Mouse (Mus musculus) neural tube, embryonic 12.5 days (tissue): Measurements from ENCODE around the gene AL607142.1. TPM values are rescaled to one million over a fixed set of nuclear protein-coding genes. Genes with fewer than 3 reads are reported as not detected.

Experiments used
- ATAC-seq: fragments of 200-750 bp; cut with Nextera tagmentation; 2 replicates; pipeline ENCODE4 v1.8.0; 2017; ENCODE audit warnings: low read depth, mild to moderate bottlenecking, moderate TSS enrichment, moderate library complexity; ENCODE audit not compliant: low FRiP score
- H3K27ac ChIP-seq: fragments of 300-500 bp; sonication (generic); 2 replicates; pipeline ENCODE4 v1.5.1; 2016
- H3K27me3 ChIP-seq: fragments of 300-500 bp; sonication (generic); replicated peaks from 2 replicates; pipeline ENCODE4 v1.6.1; 2016; ENCODE audit warnings: mild to moderate bottlenecking
- H3K36me3 ChIP-seq: fragments of 300-500 bp; sonication (generic); 2 replicates; pipeline ENCODE4 v1.6.1; 2016; ENCODE audit warnings: mild to moderate bottlenecking
- H3K4me1 ChIP-seq: fragments of 300-500 bp; sonication (generic); 2 replicates; pipeline ENCODE4 v1.6.1; 2016
- H3K4me2 ChIP-seq: fragments of 300-500 bp; sonication (generic); replicated peaks from 2 replicates; pipeline ENCODE4 v1.6.1; 2016; ENCODE audit warnings: mild to moderate bottlenecking
- H3K4me3 ChIP-seq: fragments of 300-500 bp; sonication (generic); 2 replicates; pipeline ENCODE4 v1.5.1; 2016
- H3K9ac ChIP-seq: fragments of 300-500 bp; sonication (generic); 2 replicates; pipeline ENCODE4 v1.6.1; 2016; ENCODE audit warnings: mild to moderate bottlenecking
- H3K9me3 ChIP-seq: fragments of 300-500 bp; sonication (generic); 2 replicates; pipeline ENCODE4 v1.6.1; 2016; ENCODE audit warnings: mild to moderate bottlenecking
- WGBS: fragments of 180-500 bp; shearing (Covaris S2); methylation state at CpG from one replicate; pipeline ENCODE4 v1.1.7; 2016; 5-methylcytosine and 5-hydroxymethylcytosine counted together
- polyA plus RNA-seq: library from polyadenylated mRNA; unstranded; fragments of >200 nt; fragmentation: Nextera tagmentation; extraction: Ambion mirVana; gene quantifications from 2 replicates; pipeline ENCODE4 v1.2.1, GENCODE M21; 2016

The AL607142.1 gene
- not detected in 2 replicates for polyA plus RNA-seq

GRCm38 (mm10) chr4:120064696-120065095, at the start of gene AL607142.1:
Gene AL607142.1 (plus strand): TSS chr4:120064996.
- no peak within 1 kb of the TSS for H3K4me3 ChIP-seq
- ATAC-seq, result no peak
- H3K27me3 ChIP-seq, result no peaks in the 10 kb centered on the region
- H3K9me3 ChIP-seq, result no peaks in the 10 kb centered on the region
- H3K4me1 ChIP-seq, result peaks cover 5% of the 10 kb centered on the region
- H3K4me2 ChIP-seq, result no peak within 1 kb of the TSS
- H3K36me3 ChIP-seq, result no peaks in the 10 kb centered on the region
- no peak within 1 kb of the TSS for H3K9ac ChIP-seq
- H3K27ac ChIP-seq, result no peak within 1 kb of the TSS
- 91% methylated on average over 10 of the region's 10 CpGs for WGBS

- Histone ChIP-seq H3K27me3 (no peaks in the 10 kb centered on the region), H3K9me3 (no peaks in the 10 kb centered on the region), H3K4me1 (no peaks in the 10 kb centered on the region), H3K36me3 (no peaks in the 10 kb centered on the region), H3K4me2 (no peak overlapping the region), H3K9ac (no peak overlapping the region), H3K4me3 (no peak overlapping the region), H3K27ac (no peak overlapping the region)
- no peak for ATAC-seq
- WGBS, result 83% methylated on average over 5 of the region's 5 CpGs
These were observed 46.4 kb upstream of the AL607142.1 start for GRCm38 (mm10) chr4:120018426-120018825.

DNA sequence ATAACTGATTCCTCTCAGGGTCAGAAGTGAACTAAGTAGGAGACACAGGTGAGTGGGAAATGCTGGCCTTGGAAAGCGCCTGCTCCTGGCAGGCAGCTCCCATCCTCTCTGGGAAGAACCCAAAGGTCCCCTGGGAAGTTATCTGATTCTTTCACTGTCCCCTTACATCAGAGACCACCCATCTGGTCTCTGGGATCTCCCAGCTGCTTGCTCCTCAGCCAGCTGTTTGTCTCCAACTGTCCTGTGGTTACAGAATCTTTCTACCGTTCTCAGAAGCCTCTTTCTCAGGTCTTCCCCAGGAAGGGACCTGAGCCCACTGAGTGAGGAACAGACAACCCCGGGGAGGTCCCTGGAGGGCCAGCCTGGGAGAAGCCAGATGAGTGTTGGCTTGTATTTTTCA, 42.4 kb upstream of the AL607142.1 start:
- H3K4me3 ChIP-seq, result no peak overlapping the region
- H3K9ac ChIP-seq, result no peak overlapping the region
- no peak overlapping the region for H3K4me2 ChIP-seq
- H3K9me3 ChIP-seq, result no peaks in the 10 kb centered on the region
- WGBS, result 71% methylated on average over 3 of the region's 3 CpGs
- no peaks in the 10 kb centered on the region for H3K36me3 ChIP-seq
- ATAC-seq, result no peak
- H3K4me1 ChIP-seq, result no peaks in the 10 kb centered on the region; the same call in 1 of the 2 replicates
- H3K27me3 ChIP-seq, result no peaks in the 10 kb centered on the region
- H3K27ac ChIP-seq, result no peak overlapping the region

DNA sequence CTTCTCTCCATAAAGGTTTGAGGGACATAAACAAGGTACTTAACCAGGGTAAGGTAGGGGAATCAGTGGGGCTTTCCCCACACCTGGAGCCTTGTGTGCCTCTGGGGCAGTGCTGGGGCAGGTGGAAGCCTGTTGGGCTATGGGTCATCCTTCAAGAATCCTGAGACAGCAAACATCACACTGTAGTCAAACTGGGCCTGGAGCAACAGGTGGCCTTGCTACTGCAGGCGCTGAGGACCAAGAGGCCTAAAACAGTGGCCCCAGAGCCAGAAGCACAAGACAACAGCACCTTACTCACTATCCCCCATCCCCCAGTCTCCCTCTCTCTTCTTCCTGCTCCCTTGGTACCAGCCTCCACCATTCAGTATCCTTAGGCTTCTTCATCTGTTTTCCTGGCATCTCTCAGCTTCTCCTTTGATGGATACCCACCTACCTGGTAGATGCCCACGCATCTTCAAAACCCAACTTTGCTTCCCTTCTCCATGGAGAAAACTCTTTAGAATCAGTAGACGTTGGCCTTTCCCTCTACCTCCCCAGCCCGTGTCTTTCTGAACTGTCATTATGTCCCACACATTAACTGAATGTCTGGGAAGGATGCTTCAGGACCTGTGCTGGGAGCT, 41.5 kb upstream of the AL607142.1 start:
- WGBS, result 86% methylated on average over 4 of the region's 4 CpGs

DNA sequence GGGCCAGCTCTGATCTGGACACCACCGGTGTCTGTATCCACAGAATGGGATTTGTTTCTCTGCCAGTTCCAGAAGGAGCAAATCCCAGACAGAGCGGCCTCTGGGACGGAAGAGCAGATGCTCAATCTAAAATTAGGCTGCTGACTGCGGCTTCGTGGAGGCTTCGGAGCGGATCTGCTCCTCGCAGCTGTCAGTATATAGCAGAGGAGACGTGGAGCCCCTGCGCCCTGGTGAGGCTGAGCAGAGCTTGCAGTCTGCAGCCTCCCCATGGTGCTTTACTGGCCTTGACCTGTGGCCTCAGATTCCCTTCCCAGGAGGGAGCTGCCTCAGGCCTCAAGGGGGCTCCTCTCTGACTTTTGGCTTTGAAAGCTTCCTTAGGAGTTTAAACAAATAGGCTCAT, 40.7 kb upstream of the AL607142.1 start:
- Histone ChIP-seq H3K9me3 (no peaks in the 10 kb centered on the region), H3K36me3 (no peaks in the 10 kb centered on the region), H3K4me3 (no peak overlapping the region), H3K4me1 (no peaks in the 10 kb centered on the region; the same call in 1 of the 2 replicates), H3K9ac (no peak overlapping the region), H3K27me3 (0 out of 2 replicates have a peak, but pooled peaks cover 3% of the 10 kb centered on the region), H3K27ac (no peak overlapping the region), H3K4me2 (no peak overlapping the region)
- ATAC-seq, result no peak
- WGBS, result 47% methylated on average over 10 of the region's 10 CpGs

More for the DNA sequence above, 41.5 kb upstream of the AL607142.1 start:
- H3K27ac ChIP-seq, result no peak overlapping the region
- no peaks in the 10 kb centered on the region for H3K36me3 ChIP-seq
- H3K27me3 ChIP-seq, result 0 out of 2 replicates have a peak, but pooled peaks cover 3% of the 10 kb centered on the region
- no peak overlapping the region for H3K9ac ChIP-seq
- ATAC-seq, result no peak
- H3K9me3 ChIP-seq, result no peaks in the 10 kb centered on the region
- no peak overlapping the region for H3K4me3 ChIP-seq
- no peak overlapping the region for H3K4me2 ChIP-seq
- no peaks in the 10 kb centered on the region; the same call in 1 of the 2 replicates for H3K4me1 ChIP-seq

DNA sequence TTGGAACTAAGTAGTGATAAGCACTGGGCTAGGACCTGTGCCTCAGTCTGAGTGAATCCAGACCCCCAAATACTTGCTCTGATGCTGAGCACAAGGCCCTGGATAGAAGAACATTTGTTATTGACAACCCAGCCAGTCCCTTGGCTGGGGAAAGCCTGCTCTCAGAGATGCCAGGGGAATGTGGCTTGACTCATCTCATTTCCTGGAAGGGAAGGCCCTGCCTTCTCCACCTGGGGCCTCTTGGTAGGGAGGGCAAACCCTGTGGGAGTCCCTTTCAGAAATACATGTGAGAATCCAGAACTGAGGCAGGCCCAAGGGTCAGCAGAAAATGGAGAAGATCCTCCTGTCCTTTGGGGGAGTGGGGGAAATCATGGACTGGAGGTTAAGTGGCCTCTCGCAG, 37.1 kb upstream of the AL607142.1 start:
- peaks cover 4% of the 10 kb centered on the region; the same call in 1 of the 2 replicates for H3K4me1 ChIP-seq
- no peaks in the 10 kb centered on the region for H3K36me3 ChIP-seq

DNA sequence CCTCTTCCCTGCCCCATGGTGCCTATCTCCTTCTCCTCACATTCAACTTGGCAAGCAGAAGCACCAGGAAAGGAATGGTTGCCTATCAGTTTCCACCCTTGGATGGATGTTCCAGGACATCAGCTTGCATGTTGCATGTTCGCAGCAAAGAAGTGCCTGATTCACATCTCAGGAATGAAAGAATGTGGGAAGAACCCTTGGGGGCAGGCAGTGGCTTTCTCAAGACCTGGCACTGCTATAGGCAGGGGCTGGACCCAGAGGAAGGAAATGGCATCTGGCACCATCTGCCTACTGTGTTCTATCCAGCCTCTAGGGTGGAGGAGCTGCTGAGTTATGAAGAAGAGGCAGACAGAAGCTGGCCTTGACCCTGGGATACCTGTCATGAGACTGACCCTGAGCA, 34.9 kb upstream of the AL607142.1 start:
- Histone ChIP-seq H3K36me3 (no peaks in the 10 kb centered on the region), H3K27ac (no peak overlapping the region), H3K9me3 (no peaks in the 10 kb centered on the region), H3K4me3 (no peak overlapping the region), H3K4me2 (no peak overlapping the region), H3K27me3 (peaks cover 52% of the 10 kb centered on the region), H3K9ac (no peak overlapping the region), H3K4me1 (peaks cover 7% of the 10 kb centered on the region; the same call in 1 of the 2 replicates)
- 91% methylated on average over 1 of the region's 1 CpGs for WGBS
- no peak for ATAC-seq

More for the DNA sequence above, 37.1 kb upstream of the AL607142.1 start:
- H3K4me2 ChIP-seq, result no peak overlapping the region
- no peak for ATAC-seq
- H3K9me3 ChIP-seq, result no peaks in the 10 kb centered on the region
- 95% methylated on average over 1 of the region's 1 CpGs for WGBS
- no peak overlapping the region for H3K9ac ChIP-seq
- peaks cover 30% of the 10 kb centered on the region for H3K27me3 ChIP-seq
- no peak overlapping the region for H3K4me3 ChIP-seq
- no peak overlapping the region for H3K27ac ChIP-seq

DNA sequence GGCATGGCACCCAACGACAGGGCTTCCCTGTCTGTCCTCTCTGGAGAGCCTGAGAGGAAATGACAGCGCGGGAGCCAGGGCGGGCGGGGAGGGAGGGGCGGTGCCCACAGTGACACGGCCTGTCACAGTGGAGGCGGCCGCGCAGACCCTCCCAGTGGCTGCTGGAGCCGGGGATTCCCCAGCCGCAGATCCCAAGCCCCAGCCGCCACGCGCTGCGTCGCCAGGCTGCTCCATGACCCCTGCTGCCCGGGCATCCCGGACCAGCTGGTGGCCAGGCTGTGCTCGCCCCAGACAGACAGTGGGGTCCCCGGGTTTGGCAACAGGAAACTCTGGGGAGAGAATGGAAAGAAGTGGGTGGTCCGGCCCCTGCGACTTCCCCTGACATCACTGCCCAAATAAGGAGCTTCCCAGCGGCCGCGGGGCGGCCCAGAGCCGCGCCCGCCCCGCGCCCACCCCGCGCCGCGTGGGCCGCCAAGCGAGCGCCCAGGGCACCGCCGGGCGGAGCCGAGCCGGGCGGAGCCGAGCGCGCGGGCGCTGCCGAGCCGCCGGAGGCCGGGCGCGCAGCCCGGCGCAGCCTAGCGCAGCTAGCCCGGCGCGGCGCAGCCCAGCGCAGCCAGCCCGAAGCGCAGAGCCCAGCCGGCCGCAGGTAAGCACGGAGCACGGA, 32.3 kb upstream of the AL607142.1 start:
- Histone ChIP-seq H3K9ac (peak overlapping the region; percentile 62), H3K4me1 (peaks cover 7% of the 10 kb centered on the region; the same call in 1 of the 2 replicates), H3K4me2 (peak overlapping the region; percentile 92), H3K9me3 (no peaks in the 10 kb centered on the region), H3K27me3 (peaks cover 59% of the 10 kb centered on the region), H3K4me3 (peak overlapping the region; percentile 51), H3K27ac (no peak overlapping the region), H3K36me3 (no peaks in the 10 kb centered on the region)
- peak; percentile 51 for ATAC-seq
- under 1% methylated on average over 64 of the region's 70 CpGs for WGBS

DNA sequence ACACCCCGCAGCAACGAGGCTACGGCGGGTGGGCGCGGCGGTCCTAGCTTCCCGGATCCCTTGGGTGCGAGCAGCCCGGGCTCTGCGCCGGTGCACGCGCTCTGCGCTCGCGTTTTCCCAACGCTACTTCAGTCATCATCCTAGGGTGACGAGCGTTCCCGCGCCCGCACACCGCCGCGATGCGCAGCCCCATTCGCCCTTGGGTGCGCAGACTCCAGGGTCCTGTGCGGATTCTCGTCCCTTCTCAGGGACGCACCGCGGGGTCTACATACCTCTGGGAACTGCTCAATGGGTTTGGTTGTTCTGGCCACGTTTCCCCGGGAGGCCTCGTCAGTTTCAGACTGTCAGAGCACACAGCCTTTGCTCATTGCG, 31.8 kb upstream of the AL607142.1 start:
- Histone ChIP-seq H3K9me3 (no peaks in the 10 kb centered on the region), H3K4me1 (peaks cover 7% of the 10 kb centered on the region; the same call in 1 of the 2 replicates), H3K27me3 (peaks cover 57% of the 10 kb centered on the region), H3K9ac (peak overlapping the region; percentile 62), H3K4me2 (peak overlapping the region; percentile 92), H3K4me3 (peak overlapping the region; percentile 51), H3K36me3 (no peaks in the 10 kb centered on the region), H3K27ac (no peak overlapping the region)
- ATAC-seq, result peak; percentile 18; the same call in 1 of the 2 replicates
- WGBS, result under 1% methylated on average over 38 of the region's 38 CpGs

DNA sequence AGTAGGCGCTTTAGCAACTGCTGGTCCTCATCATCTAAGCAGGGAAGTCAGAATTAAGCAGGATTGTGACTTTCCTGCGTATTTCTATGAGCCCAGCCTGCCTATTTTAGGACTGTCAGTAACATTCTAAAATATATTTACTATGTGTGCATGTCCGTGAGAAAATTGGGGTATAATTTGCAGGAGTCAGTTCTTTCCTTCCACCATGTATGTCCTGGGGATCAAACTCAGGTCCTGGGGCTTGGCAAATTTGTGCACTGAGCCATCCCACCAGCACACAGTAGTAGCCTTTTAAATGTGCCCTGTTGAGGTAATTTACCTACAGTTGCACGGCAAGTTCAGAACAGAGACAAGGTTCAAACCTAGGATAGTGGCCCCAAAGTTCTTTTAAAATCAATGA, 28.5 kb upstream of the AL607142.1 start:
- Histone ChIP-seq H3K27ac (no peak overlapping the region), H3K9me3 (no peaks in the 10 kb centered on the region), H3K4me1 (peaks cover 7% of the 10 kb centered on the region; the same call in 1 of the 2 replicates), H3K4me3 (no peak overlapping the region), H3K9ac (no peak overlapping the region), H3K36me3 (no peaks in the 10 kb centered on the region), H3K4me2 (no peak overlapping the region), H3K27me3 (peaks cover 41% of the 10 kb centered on the region)
- no peak for ATAC-seq
- WGBS, result 86% methylated on average over 4 of the region's 4 CpGs

DNA sequence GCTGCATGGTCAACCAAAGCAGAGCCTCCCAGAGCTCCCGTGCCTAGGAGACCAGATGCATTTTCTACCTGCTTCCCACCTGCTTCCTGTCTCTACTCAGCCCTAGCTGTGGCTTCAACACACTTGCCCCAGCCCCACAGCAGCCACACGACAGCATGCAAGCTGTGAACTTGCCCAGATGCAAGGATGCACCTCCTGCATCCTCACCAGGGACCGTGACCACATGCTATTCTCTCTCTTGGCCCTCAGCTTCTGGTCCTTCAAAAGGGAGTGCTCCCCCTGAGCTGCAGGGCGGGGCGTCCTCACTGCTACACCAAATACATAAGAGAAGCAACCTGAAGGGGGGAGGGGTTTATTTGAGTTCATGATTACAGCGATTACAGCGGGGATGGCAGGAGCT, 27.8 kb upstream of the AL607142.1 start:
- 50% methylated on average over 7 of the region's 7 CpGs for WGBS
- no peak overlapping the region for H3K4me2 ChIP-seq
- no peak overlapping the region for H3K4me3 ChIP-seq
- no peaks in the 10 kb centered on the region for H3K36me3 ChIP-seq
- H3K27ac ChIP-seq, result no peak overlapping the region
- H3K9me3 ChIP-seq, result no peaks in the 10 kb centered on the region
- H3K9ac ChIP-seq, result no peak overlapping the region
- H3K4me1 ChIP-seq, result peaks cover 6% of the 10 kb centered on the region; the same call in 1 of the 2 replicates
- ATAC-seq, result no peak
- peaks cover 33% of the 10 kb centered on the region for H3K27me3 ChIP-seq

DNA sequence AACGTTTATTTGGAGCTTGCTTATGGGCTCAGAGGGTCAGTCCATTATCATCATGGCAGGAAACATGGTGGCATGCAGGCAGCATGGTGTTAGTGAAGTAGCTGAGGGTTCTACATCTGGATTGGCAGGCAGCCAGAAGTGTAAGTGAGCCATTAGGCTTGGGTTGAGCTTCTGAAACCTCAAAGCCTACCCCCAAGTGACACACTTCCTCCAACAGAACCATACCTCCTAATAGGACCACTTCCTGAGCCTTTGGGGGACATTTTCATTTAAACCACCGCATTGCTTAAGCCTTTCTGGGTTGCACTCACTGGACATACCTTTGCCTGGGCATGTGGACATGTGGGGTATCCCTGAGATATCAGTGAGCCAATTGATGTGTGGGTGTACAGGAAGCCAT, 23.3 kb upstream of the AL607142.1 start:
- H3K9ac ChIP-seq, result no peak overlapping the region
- no peaks in the 10 kb centered on the region for H3K27me3 ChIP-seq
- H3K4me3 ChIP-seq, result no peak overlapping the region
- no peak overlapping the region for H3K27ac ChIP-seq
- H3K4me2 ChIP-seq, result no peak overlapping the region
- no peaks in the 10 kb centered on the region for H3K9me3 ChIP-seq
- 83% methylated on average over 2 of the region's 2 CpGs for WGBS
- no peaks in the 10 kb centered on the region for H3K36me3 ChIP-seq
- no peak for ATAC-seq
- no peaks in the 10 kb centered on the region for H3K4me1 ChIP-seq
